Mouse (Mus musculus) heart, embryonic 14.5 days (tissue): ENCODE measurements around the gene Kcnc2. TPM values are rescaled to one million over a fixed set of nuclear protein-coding genes. Genes with fewer than 3 reads are reported as not detected.

ENCODE experiments used
- ATAC-seq: fragments of 200-750 bp; cut with Nextera tagmentation; 2 replicates; pipeline ENCODE4 v1.8.0; 2017; ENCODE audit warnings: low read depth, moderate TSS enrichment; ENCODE audit not compliant: insufficient number of reproducible peaks, insufficient read depth, low FRiP score
- H3K27ac ChIP-seq, 2 experiments: fragments of 200-500 bp in 1 of 2; fragments of 300-500 bp in 1 of 2; sonication (generic) in 1 of 2; replicated peaks in 1 of 2; 2 replicates each; pipeline ENCODE4 v1.5.1; 2012 to 2014; ENCODE audit warnings: low read depth in 2 of 2, low read length in 2 of 2, control low read depth in 1 of 2, mild to moderate bottlenecking in 1 of 2, mixed read lengths in 1 of 2; ENCODE audit not compliant: control insufficient read depth in 1 of 2, insufficient read depth in 1 of 2
- H3K27me3 ChIP-seq: fragments of 300-500 bp; sonication (generic); 2 replicates; pipeline ENCODE4 v1.6.1; 2014; ENCODE audit warnings: mild to moderate bottlenecking, low read length, control low read depth; ENCODE audit not compliant: control insufficient read depth, insufficient read depth
- H3K36me3 ChIP-seq: fragments of 300-500 bp; sonication (generic); 2 replicates; pipeline ENCODE4 v1.6.1; 2014; ENCODE audit warnings: mild to moderate bottlenecking, control low read depth, low read length, mixed read lengths; ENCODE audit not compliant: control insufficient read depth, insufficient read depth
- H3K4me1 ChIP-seq, 2 experiments: fragments of 200-500 bp in 1 of 2; fragments of 300-500 bp in 1 of 2; sonication (generic) in 1 of 2; 2 replicates each; pipeline ENCODE4 v1.6.1; 2012 to 2014; ENCODE audit warnings: low read length in 2 of 2, control low read depth in 1 of 2, mixed read lengths in 1 of 2; ENCODE audit not compliant: control insufficient read depth in 2 of 2, insufficient read depth in 2 of 2
- H3K4me2 ChIP-seq: fragments of 300-500 bp; sonication (generic); 2 replicates; pipeline ENCODE4 v1.6.1; 2014; ENCODE audit warnings: mild to moderate bottlenecking, low read length
- H3K4me3 ChIP-seq, 2 experiments: fragments of 200-500 bp in 1 of 2; fragments of 300-500 bp in 1 of 2; sonication (generic) in 1 of 2; 2 replicates each; pipeline ENCODE4 v1.5.1; 2012 to 2014; ENCODE audit warnings: low read length in 2 of 2, mild to moderate bottlenecking in 2 of 2, control low read depth in 1 of 2, low read depth in 1 of 2, moderate library complexity in 1 of 2; ENCODE audit not compliant: control insufficient read depth in 1 of 2, insufficient read depth in 1 of 2
- H3K9ac ChIP-seq: fragments of 300-500 bp; sonication (generic); 2 replicates; pipeline ENCODE4 v1.6.1; 2014; ENCODE audit warnings: mild to moderate bottlenecking, low read length
- H3K9me3 ChIP-seq: fragments of 300-500 bp; sonication (generic); 2 replicates; pipeline ENCODE4 v1.6.1; 2016; ENCODE audit warnings: low read length, control low read depth; ENCODE audit not compliant: control insufficient read depth
- WGBS: fragments of 180-500 bp; shearing (Covaris S2); extraction: QIAGEN DNeasy Blood & Tissue Kit; methylation state at CpG from one replicate; pipeline ENCODE4 v1.1.7; 2014; 5-methylcytosine and 5-hydroxymethylcytosine counted together
- polyA plus RNA-seq: library from polyadenylated mRNA; unstranded; fragments of >200 nt; fragmentation: Nextera tagmentation; extraction: Ambion mirVana; gene quantifications from 2 replicates; pipeline ENCODE4 v1.2.1, GENCODE M21; 2014

The Kcnc2 gene
- polyA plus RNA-seq, 1 experiment from 2014 or later, result 1.4 TPM

DNA sequence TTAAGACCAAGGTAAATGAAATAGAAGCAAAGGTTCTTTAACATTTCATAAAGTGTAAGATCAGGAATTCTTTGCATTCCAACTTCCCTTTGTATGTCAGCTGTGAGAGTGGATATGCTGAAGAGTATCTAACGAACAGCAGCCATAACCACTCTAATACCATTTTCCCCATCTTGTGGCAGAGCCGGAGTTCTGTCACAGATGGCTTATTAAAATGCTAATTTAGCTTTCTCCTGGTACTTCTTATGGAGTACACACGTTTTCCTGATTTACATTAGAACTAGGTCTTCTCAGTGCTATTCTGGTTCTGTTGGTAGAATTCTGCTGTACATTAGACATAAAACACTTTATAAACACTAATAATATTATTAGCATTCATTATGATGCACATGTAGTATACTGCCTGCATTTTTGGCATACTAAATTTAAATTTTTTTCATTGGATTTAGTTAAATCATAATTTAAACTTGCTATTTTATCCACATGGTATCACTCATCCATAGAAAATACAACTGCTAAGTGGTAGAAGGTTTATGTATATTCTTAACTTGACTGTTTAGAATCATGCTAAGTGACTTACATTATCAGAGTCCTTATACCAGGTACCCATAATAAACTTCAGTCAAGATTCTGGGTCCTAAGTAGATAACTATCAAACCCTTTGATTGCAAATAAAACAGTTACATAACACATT lies 86.9 kb downstream of the Kcnc2 start:
- no peak for ATAC-seq
- Histone ChIP-seq H3K27ac (no peak overlapping the region), H3K4me1 (no peaks in the 10 kb centered on the region), H3K4me3 (no peak overlapping the region), H3K27me3 (no peaks in the 10 kb centered on the region), H3K9me3 (no peaks in the 10 kb centered on the region), H3K4me2 (no peak overlapping the region), H3K9ac (no peak overlapping the region), H3K36me3 (no peaks in the 10 kb centered on the region)
- 66% methylated on average over 3 of the region's 3 CpGs for WGBS

DNA sequence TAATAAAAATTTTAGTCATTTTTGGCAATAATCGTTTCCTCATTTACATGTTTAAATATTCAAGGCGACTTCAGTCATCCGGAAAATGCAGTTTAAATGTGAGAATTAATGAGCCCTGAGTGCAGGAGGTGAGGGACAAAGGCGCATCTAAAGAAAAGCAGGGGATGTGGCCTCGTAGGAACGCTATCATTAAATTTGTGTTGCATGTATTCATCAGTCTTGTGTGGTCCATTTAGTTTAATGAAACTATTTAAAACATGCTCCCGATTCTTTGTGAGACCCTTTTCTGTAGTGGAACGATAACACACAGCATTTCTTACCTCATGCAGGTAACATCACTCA lies 87.4 kb downstream of the Kcnc2 start:
- H3K27me3 ChIP-seq, result no peaks in the 10 kb centered on the region
- no peaks in the 10 kb centered on the region for H3K9me3 ChIP-seq
- no peak overlapping the region for H3K4me2 ChIP-seq
- no peak for ATAC-seq
- H3K36me3 ChIP-seq, result no peaks in the 10 kb centered on the region
- H3K9ac ChIP-seq, result no peak overlapping the region
- no peaks in the 10 kb centered on the region for H3K4me1 ChIP-seq
- WGBS, result 83% methylated on average over 8 of the region's 8 CpGs
- no peak overlapping the region for H3K4me3 ChIP-seq
- no peak overlapping the region for H3K27ac ChIP-seq

DNA sequence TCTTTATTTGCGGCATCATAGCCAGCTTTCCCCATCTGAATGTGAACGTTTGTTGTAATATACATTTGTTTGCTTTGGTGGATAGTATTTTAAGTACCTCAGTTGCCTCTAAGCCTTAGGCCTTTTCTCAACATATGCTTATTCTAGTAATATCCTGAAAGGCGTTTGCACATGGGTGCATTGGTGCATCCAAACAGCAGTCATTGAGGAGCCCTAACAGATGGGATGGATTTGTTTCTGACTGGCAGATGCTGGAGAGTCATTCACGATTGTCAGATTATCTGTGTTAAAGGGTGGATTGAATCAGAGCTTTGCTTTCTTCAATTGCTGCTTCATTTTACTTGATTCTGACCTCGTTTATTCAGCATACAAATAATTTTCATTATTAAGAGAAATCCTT lies 89.8 kb downstream of the Kcnc2 start:
- Histone ChIP-seq H3K4me1 (no peaks in the 10 kb centered on the region), H3K9me3 (no peaks in the 10 kb centered on the region), H3K9ac (no peak overlapping the region), H3K4me3 (no peak overlapping the region), H3K4me2 (no peak overlapping the region), H3K27me3 (no peaks in the 10 kb centered on the region), H3K36me3 (no peaks in the 10 kb centered on the region), H3K27ac (no peak overlapping the region)
- no peak for ATAC-seq
- WGBS, result 68% methylated on average over 5 of the region's 5 CpGs

DNA sequence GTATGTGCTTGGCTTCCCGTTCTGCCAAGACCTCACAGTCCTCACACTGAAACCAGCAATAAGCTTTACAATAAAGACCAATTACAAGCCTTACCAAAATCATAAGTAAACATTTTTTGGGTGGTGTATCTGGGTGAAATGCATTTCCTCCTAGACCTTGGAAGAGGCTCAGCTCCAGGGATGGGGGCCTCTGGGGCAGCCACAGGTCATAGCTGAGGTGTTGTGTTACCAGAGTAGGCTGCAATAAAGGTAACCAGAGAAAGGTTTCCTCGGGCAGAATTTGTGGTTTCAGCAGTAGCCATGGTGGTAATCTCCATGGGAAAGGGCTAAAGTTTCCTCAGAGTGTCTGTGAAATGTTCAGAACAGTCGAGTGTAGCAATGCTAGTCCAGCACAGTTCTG lies 97.4 kb downstream of the Kcnc2 start:
- H3K4me2 ChIP-seq, result no peak overlapping the region
- no peaks in the 10 kb centered on the region for H3K36me3 ChIP-seq
- ATAC-seq, result no peak
- H3K4me3 ChIP-seq, result no peak overlapping the region
- no peaks in the 10 kb centered on the region for H3K4me1 ChIP-seq
- H3K9ac ChIP-seq, result no peak overlapping the region
- no peaks in the 10 kb centered on the region for H3K9me3 ChIP-seq
- WGBS, result 70% methylated on average over 3 of the region's 3 CpGs
- no peaks in the 10 kb centered on the region for H3K27me3 ChIP-seq
- H3K27ac ChIP-seq, result no peak overlapping the region

DNA sequence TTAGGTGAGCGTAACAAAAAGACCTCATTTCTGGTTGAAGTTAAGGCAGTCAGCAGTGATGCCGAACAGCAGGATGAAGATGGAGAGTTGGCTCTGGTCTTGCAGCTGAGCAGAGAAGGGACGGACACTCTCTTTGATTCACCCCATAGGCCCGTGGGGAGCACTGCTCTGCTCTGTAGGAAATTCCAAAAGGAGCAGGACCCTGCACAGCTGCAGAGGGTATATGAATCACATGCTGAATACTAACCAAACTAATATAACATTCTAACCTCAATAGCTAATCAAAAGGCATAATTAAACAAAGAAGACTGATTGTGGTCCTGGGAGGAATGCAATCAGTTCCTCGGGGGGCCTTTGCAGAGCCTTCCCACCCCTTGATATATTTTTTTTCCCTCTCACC lies 106.2 kb downstream of the Kcnc2 start:
- no peaks in the 10 kb centered on the region for H3K27me3 ChIP-seq
- H3K4me3 ChIP-seq, result no peak overlapping the region
- WGBS, result 87% methylated on average over 5 of the region's 5 CpGs
- H3K4me1 ChIP-seq, result no peaks in the 10 kb centered on the region
- no peak overlapping the region for H3K27ac ChIP-seq
- H3K9ac ChIP-seq, result no peak overlapping the region
- no peaks in the 10 kb centered on the region for H3K36me3 ChIP-seq
- H3K9me3 ChIP-seq, result no peaks in the 10 kb centered on the region
- H3K4me2 ChIP-seq, result no peak overlapping the region
- no peak for ATAC-seq

DNA sequence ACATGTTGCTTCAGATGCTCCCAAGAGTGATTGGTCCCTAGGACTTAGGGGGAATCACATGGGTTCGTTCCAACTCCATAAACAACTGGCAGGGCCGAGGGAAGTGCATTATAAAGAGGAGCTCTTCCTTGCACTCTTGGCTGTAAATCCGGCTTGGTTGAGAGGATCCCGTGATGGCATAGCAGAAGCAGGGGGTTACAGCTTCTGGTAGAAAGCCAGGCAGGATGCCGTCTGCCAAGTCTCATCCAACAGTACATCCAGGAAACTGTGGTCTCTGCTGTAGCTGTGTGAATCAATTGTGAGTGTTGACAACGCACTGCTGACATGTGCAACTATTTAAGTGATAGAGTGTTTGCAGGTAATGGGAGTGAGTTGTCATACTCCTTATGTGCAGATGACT lies 107.5 kb downstream of the Kcnc2 start:
- H3K9me3 ChIP-seq, result no peaks in the 10 kb centered on the region
- no peak overlapping the region for H3K4me3 ChIP-seq
- H3K4me2 ChIP-seq, result no peak overlapping the region
- no peak overlapping the region for H3K27ac ChIP-seq
- no peaks in the 10 kb centered on the region for H3K4me1 ChIP-seq
- WGBS, result 59% methylated on average over 6 of the region's 6 CpGs
- no peak overlapping the region for H3K9ac ChIP-seq
- no peak for ATAC-seq
- H3K27me3 ChIP-seq, result no peaks in the 10 kb centered on the region
- H3K36me3 ChIP-seq, result no peaks in the 10 kb centered on the region

DNA sequence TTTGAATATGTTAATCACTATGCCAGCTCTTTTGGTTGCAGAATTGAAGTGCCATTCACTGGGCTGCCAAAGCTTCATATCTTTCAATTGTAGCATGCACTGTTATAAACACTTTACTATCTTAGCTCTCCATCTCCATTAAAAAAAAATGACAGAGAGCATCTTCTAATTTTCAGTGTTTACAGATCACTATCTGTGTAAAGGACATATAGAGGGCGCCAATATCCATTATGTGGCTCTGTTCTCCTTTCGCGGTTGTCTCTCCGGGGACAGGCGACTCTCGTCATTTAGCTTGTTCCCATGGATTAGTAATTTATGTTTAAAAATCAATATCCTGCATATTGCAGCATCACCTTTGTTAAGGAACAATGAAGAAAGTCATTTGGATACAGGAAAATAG lies 109.7 kb downstream of the Kcnc2 start:
- Histone ChIP-seq H3K4me1 (no peaks in the 10 kb centered on the region), H3K4me3 (no peak overlapping the region), H3K9me3 (no peaks in the 10 kb centered on the region), H3K9ac (no peak overlapping the region), H3K27ac (no peak overlapping the region), H3K4me2 (no peak overlapping the region), H3K36me3 (no peaks in the 10 kb centered on the region), H3K27me3 (no peaks in the 10 kb centered on the region)
- 85% methylated on average over 6 of the region's 6 CpGs for WGBS
- ATAC-seq, result no peak

DNA sequence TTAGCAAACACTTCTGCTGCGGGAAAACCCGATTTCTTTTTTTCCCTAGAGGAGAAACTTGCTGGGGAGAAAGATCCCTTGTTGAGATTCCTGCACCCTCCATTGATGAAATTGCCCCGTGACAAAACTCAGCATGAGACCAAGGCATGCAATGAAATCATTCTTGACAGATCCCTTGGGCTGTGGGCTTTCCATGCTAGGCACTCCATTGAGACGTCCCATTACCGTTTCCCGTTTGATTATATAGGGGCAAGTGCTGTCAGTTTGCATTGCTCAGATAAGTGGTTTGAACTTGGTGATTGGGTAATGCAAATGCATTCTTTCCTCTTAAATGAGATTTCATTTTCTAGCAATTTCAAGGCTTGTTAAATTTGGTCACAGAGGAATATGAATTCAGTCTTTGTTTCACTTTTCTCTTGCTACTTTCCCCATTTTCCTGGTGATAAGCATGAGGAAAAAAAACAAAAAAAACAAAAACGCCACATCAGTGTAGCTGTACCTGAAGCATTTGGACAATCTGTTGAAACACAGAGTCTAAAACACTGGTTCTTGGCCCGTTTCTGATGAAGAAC lies 123.6 kb downstream of the Kcnc2 start:
- no peak for ATAC-seq
- Histone ChIP-seq H3K27me3 (no peaks in the 10 kb centered on the region), H3K9me3 (no peaks in the 10 kb centered on the region), H3K36me3 (no peaks in the 10 kb centered on the region), H3K4me3 (no peak overlapping the region), H3K27ac (no peak overlapping the region), H3K4me1 (no peaks in the 10 kb centered on the region), H3K4me2 (no peak overlapping the region), H3K9ac (no peak overlapping the region)
- 63% methylated on average over 8 of the region's 8 CpGs for WGBS
